Mouse (Mus musculus) ES-Bruce4 (cell line): Measurements from ENCODE around the gene Grifin. TPM values are rescaled to one million over a fixed set of nuclear protein-coding genes. Genes with fewer than 3 reads are reported as not detected.
A peak's percentile ranks its signal among the peaks of the same experiment; 100 is the strongest.

Source experiments
- H3K27ac ChIP-seq: 2 replicates; pipeline ENCODE4 v1.5.1; 2012; ENCODE audit warnings: low read length, inconsistent platforms; ENCODE audit not compliant: insufficient read depth
- H3K27me3 ChIP-seq: 2 replicates; pipeline ENCODE4 v1.6.1; 2012; ENCODE audit warnings: mild to moderate bottlenecking, low read length, inconsistent platforms; ENCODE audit not compliant: control insufficient read depth, poor library complexity, insufficient read depth, severe bottlenecking
- H3K36me3 ChIP-seq: 2 replicates; pipeline ENCODE4 v1.6.1; 2012; ENCODE audit warnings: inconsistent platforms, mild to moderate bottlenecking, low read length, moderate library complexity; ENCODE audit not compliant: control insufficient read depth, poor library complexity, insufficient read depth, severe bottlenecking
- H3K4me1 ChIP-seq: one replicate; pipeline ENCODE4 v1.8.1; 2011; ENCODE audit warnings: low read length; ENCODE audit not compliant: control insufficient read depth, insufficient read depth
- H3K4me3 ChIP-seq: 2 replicates; pipeline ENCODE4 v1.5.1; 2011; ENCODE audit warnings: low read depth, mild to moderate bottlenecking, low read length
- H3K9ac ChIP-seq: 2 replicates; pipeline ENCODE4 v1.6.1; 2012; ENCODE audit warnings: low read depth, mild to moderate bottlenecking, inconsistent platforms; ENCODE audit not compliant: poor library complexity, severe bottlenecking
- H3K9me3 ChIP-seq: replicated peaks from 2 replicates; pipeline ENCODE4 v1.6.1; 2012; ENCODE audit warnings: mild to moderate bottlenecking, low read length, inconsistent platforms; ENCODE audit not compliant: control insufficient read depth, poor library complexity, insufficient read depth, severe bottlenecking
- CTCF ChIP-seq: IDR thresholded peaks from one replicate; pipeline ENCODE4 v1.8.1; 2011; ENCODE audit warnings: low read depth, low read length
- EP300 ChIP-seq: IDR thresholded peaks from 2 replicates; pipeline ENCODE4 v1.6.1; 2011; ENCODE audit warnings: low read depth, low read length; ENCODE audit not compliant: insufficient read depth
- POLR2A ChIP-seq: IDR thresholded peaks from one replicate; pipeline ENCODE4 v1.8.1; 2011; ENCODE audit warnings: low read length; ENCODE audit not compliant: insufficient read depth
- polyA plus RNA-seq: library from polyadenylated mRNA; stranded (reverse); fragments of >200 nt; gene quantifications from 2 replicates; pipeline ENCODE4 v1.2.4, GENCODE M21; 2011; ENCODE audit warnings: low read depth; ENCODE audit not compliant: missing spikeins, insufficient read depth, insufficient read length

Gene Grifin
- polyA plus RNA-seq, 1 experiment = not detected

- Histone ChIP-seq H3K4me3 (no peak overlapping the region), H3K4me1 (peaks cover 2% of the 10 kb centered on the region), H3K27me3 (no peaks in the 10 kb centered on the region), H3K9ac (no peak overlapping the region), H3K27ac (no peak overlapping the region), H3K9me3 (no peaks in the 10 kb centered on the region), H3K36me3 (no peaks in the 10 kb centered on the region)
- TF ChIP-seq CTCF (no peak), EP300 (no peak), POLR2A (no peak)
Measured at GRCm38 (mm10) chr5:140596927-140597588, 32.2 kb upstream of the Grifin start.

GRCm38 (mm10) chr5:140596426-140596825 is 31.6 kb upstream of the Grifin start:
- no peak for TF ChIP-seq POLR2A
- no peak for TF ChIP-seq EP300
- no peak for TF ChIP-seq CTCF
- Histone ChIP-seq H3K4me3 (no peak overlapping the region), H3K9me3 (no peaks in the 10 kb centered on the region), H3K36me3 (no peaks in the 10 kb centered on the region), H3K27ac (no peak overlapping the region), H3K4me1 (peaks cover 4% of the 10 kb centered on the region), H3K9ac (no peak overlapping the region), H3K27me3 (no peaks in the 10 kb centered on the region)

- no peak overlapping the region for H3K27ac ChIP-seq
- no peak overlapping the region for H3K4me3 ChIP-seq
- peaks cover 4% of the 10 kb centered on the region for H3K4me1 ChIP-seq
- no peaks in the 10 kb centered on the region for H3K36me3 ChIP-seq
- no peak overlapping the region for H3K9ac ChIP-seq
- no peaks in the 10 kb centered on the region for H3K9me3 ChIP-seq
- no peaks in the 10 kb centered on the region for H3K27me3 ChIP-seq
- TF ChIP-seq POLR2A = no peak
- TF ChIP-seq EP300 = no peak
- TF ChIP-seq CTCF = no peak
Measured at GRCm38 (mm10) chr5:140594846-140595245, 30.0 kb upstream of the Grifin start.

GRCm38 (mm10) chr5:140589082-140589774 is 24.4 kb upstream of the Grifin start:
- Histone ChIP-seq H3K9me3 (no peaks in the 10 kb centered on the region), H3K4me3 (no peak overlapping the region), H3K4me1 (peaks cover 9% of the 10 kb centered on the region), H3K27me3 (no peaks in the 10 kb centered on the region), H3K27ac (no peak overlapping the region), H3K36me3 (no peaks in the 10 kb centered on the region), H3K9ac (no peak overlapping the region)
- TF ChIP-seq EP300 = no peak
- no peak for TF ChIP-seq POLR2A
- TF ChIP-seq CTCF = no peak

- Histone ChIP-seq H3K4me3 (no peak overlapping the region), H3K27me3 (no peaks in the 10 kb centered on the region), H3K9me3 (no peaks in the 10 kb centered on the region), H3K36me3 (no peaks in the 10 kb centered on the region), H3K9ac (no peak overlapping the region), H3K27ac (no peak overlapping the region), H3K4me1 (peaks cover 21% of the 10 kb centered on the region)
- TF ChIP-seq EP300 (peak; percentile 94), CTCF (no peak)
Measured at GRCm38 (mm10) chr5:140583732-140584368, 19.0 kb upstream of the Grifin start.

- H3K4me3 ChIP-seq = no peak overlapping the region
- H3K27me3 ChIP-seq = no peaks in the 10 kb centered on the region
- H3K9ac ChIP-seq = no peak overlapping the region
- no peak overlapping the region for H3K27ac ChIP-seq
- peak; percentile 76; the same call in 1 of the 2 replicates for TF ChIP-seq EP300
- no peak for TF ChIP-seq CTCF
- peaks cover 21% of the 10 kb centered on the region for H3K4me1 ChIP-seq
- H3K9me3 ChIP-seq = no peaks in the 10 kb centered on the region
- H3K36me3 ChIP-seq = no peaks in the 10 kb centered on the region
Measured at GRCm38 (mm10) chr5:140582995-140583731, 18.3 kb upstream of the Grifin start.
